Mouse (Mus musculus) heart, adult 2 months (tissue): Measurements from ENCODE around the gene Usp7. TPM values are rescaled to one million over a fixed set of nuclear protein-coding genes. Genes with fewer than 3 reads are reported as not detected.
A peak's percentile ranks its signal among the peaks of the same experiment; 100 is the strongest.

Source experiments
- DNase-seq, 2 experiments: peaks; one replicate each; pipeline ENCODE4 v3.0.0; 2021
- H3K27ac ChIP-seq: fragments of 200-600 bp; 2 replicates; pipeline ENCODE4 v1.8.1; 2022
- H3K27me3 ChIP-seq: fragments of 200-500 bp; 2 replicates; pipeline ENCODE4 v1.6.1; 2012; ENCODE audit warnings: mild to moderate bottlenecking, low read length, inconsistent platforms, mixed read lengths; ENCODE audit not compliant: control insufficient read depth, insufficient read depth
- H3K36me3 ChIP-seq: fragments of 200-500 bp; 2 replicates; pipeline ENCODE4 v1.6.1; 2012; ENCODE audit warnings: low read length, inconsistent platforms; ENCODE audit not compliant: control insufficient read depth, insufficient read depth
- H3K4me1 ChIP-seq: fragments of 200-500 bp; 2 replicates; pipeline ENCODE4 v1.6.1; 2011; ENCODE audit warnings: low read length; ENCODE audit not compliant: control insufficient read depth, insufficient read depth
- H3K4me3 ChIP-seq: fragments of 200-600 bp; 2 replicates; pipeline ENCODE4 v1.8.1; 2022
- H3K79me2 ChIP-seq: fragments of 200-500 bp; replicated peaks from 2 replicates; pipeline ENCODE4 v1.6.1; 2012; ENCODE audit warnings: mild to moderate bottlenecking, inconsistent platforms, low read length, moderate library complexity, mixed read lengths; ENCODE audit not compliant: control insufficient read depth, insufficient read depth
- H3K9ac ChIP-seq: fragments of 200-500 bp; 2 replicates; pipeline ENCODE4 v1.6.1; 2012; ENCODE audit warnings: low read depth, mild to moderate bottlenecking, control low read depth, inconsistent platforms, low read length, mixed read lengths
- CTCF ChIP-seq: fragments of 200-600 bp; IDR thresholded peaks from 2 replicates; pipeline ENCODE4 v1.8.1; 2022; ENCODE audit warnings: antibody characterized with exemption, mild to moderate bottlenecking, moderate library complexity
- EP300 ChIP-seq: fragments of 200-500 bp; IDR thresholded peaks from 2 replicates; pipeline ENCODE4 v1.6.1; 2011; ENCODE audit warnings: low read depth, low read length, control low read depth; ENCODE audit not compliant: insufficient read depth
- POLR2A ChIP-seq: fragments of 200-500 bp; IDR thresholded peaks from 2 replicates; pipeline ENCODE4 v1.6.1; 2011; ENCODE audit warnings: mild to moderate bottlenecking, low read depth, low read length, control low read depth; ENCODE audit not compliant: insufficient read depth
- WGBS: fragments of 180-500 bp; shearing (Covaris S2); methylation state at CpG from one replicate; pipeline ENCODE4 v1.1.7; 2018; 5-methylcytosine and 5-hydroxymethylcytosine counted together
- intact Hi-C: fragments of 180-260 bp; cut with DNase I; formaldehyde crosslinking; loops from one replicate; pipeline ENCODE4 v1.15.1; 2025
- polyA plus RNA-seq: library from polyadenylated mRNA; depleted of rRNA; stranded (reverse); fragments of >200 nt; gene quantifications from 2 replicates; pipeline ENCODE4 v1.2.3, GENCODE M21; 2012
- total RNA-seq, 2 experiments: library from RNA; stranded (reverse); gene quantifications; 2 replicates each; pipeline ENCODE4 v1.2.3; 2021

Gene Usp7
- total and polyA plus RNA-seq, 3 experiments: 19.4 to 49.0 (median 45.6) TPM

DNA sequence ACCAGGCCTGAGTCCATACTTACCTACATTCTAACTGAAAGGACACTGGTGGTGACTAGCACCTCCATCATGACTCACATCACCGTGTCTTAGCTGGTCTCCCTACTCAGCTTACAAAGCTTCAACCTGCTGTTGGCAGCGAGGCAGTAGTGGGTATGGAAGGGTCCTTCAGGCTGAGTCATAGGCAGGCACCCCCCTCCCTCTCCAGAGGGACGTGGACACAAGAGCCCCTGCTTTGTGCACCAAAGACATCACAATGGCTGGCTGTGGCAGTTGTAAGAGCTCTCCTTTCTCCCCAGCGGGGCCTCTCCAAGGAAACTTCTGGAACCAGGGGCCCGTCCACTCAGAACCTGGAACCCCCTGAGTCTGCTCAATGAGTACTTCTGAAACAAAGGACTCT is 111.6 kb downstream of the Usp7 start, which contains the start of gene Gm5767:
TSS of gene Gm5767 (plus strand) at position 301 of the 400 bp plus-strand sequence.
- no peaks in the 10 kb centered on the region for H3K27me3 ChIP-seq
- no peak within 1 kb of the TSS for H3K4me3 ChIP-seq
- no peak for DNase-seq
- no peaks in the 10 kb centered on the region for H3K4me1 ChIP-seq
- intact Hi-C loops: no loop called here
- no peaks in the 10 kb centered on the region for H3K79me2 ChIP-seq
- H3K9ac ChIP-seq: no peak within 1 kb of the TSS
- no peak for TF ChIP-seq POLR2A
- no peak for TF ChIP-seq CTCF
- TF ChIP-seq EP300: no peak
- WGBS: 78% methylated on average over 5 of the region's 5 CpGs
- no peak within 1 kb of the TSS for H3K27ac ChIP-seq
- no peaks in the 10 kb centered on the region for H3K36me3 ChIP-seq

DNA sequence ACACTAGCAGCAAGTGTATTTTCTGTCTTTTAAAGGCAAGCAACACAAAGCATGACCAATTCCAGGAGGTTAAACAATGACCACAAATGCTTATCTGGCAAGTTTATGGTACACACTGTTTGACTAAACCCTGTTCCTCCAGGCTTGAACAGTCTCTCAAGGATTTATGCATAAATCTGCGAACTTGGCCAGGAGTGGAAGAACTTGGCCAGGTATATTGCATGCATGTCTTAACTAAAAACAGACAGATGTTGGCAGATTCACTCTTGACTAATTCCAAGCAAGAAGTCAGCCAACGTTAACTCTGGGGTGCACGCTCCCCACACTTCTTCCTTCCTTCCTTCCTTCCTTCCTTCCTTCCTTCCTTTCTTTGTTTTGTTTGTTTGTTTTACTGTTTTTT is 112.3 kb downstream of the Usp7 start:
- Histone ChIP-seq H3K27me3 (no peaks in the 10 kb centered on the region), H3K4me1 (no peaks in the 10 kb centered on the region), H3K27ac (no peak overlapping the region), H3K79me2 (no peaks in the 10 kb centered on the region), H3K36me3 (no peaks in the 10 kb centered on the region), H3K4me3 (no peak overlapping the region), H3K9ac (no peak overlapping the region)
- intact Hi-C loops: no loop called here
- TF ChIP-seq EP300 (no peak), CTCF (no peak), POLR2A (no peak)
- DNase-seq: no peak
- 64% methylated on average over 3 of the region's 3 CpGs for WGBS

DNA sequence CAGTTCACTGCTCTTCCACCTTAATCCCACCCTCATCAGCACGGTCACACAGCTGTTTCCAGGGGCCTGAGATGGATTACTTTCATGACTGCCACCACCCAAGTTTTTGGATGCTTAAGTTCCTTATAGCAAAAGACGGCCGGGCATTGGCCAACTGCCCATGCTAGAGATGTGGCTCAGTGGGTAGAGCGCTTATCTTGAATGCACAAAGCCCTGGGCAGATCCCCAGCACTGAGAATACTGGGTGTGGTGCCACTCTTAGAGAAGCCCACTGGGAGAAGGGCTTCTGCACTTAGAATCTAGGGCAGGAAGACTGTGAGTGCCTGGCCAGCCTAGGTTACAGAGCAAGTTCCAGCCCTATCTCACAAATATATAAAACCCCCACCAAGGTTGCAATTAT is 113.4 kb downstream of the Usp7 start:
- 75% methylated on average over 4 of the region's 4 CpGs for WGBS
- no peak for TF ChIP-seq EP300
- no peak for TF ChIP-seq CTCF
- TF ChIP-seq POLR2A: no peak
- intact Hi-C loops: no loop called here

DNA sequence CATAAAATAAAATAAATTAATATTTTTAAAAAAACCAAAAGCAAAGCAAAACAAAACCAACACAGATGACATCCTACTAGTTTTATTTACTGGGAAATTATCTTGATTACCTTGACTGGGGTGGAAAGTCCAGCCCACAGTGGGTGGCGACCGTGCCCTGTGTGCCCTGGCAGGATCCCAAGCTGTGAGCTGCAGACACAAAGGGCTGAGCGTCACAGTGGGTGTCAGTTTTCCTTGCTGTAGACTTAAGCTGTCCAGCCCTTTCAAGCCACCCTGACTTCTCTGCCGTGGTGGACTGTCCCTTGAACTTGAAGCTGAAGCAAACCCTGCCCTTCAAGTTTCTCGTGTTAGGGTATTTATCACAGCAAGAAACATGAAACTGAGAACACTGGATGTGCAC is 114.1 kb downstream of the Usp7 start:
- H3K27ac ChIP-seq: no peak overlapping the region
- TF ChIP-seq EP300 (no peak), POLR2A (no peak), CTCF (no peak)
- intact Hi-C loops: no loop called here
- peaks cover 1% of the 10 kb centered on the region; the same call in 1 of the 2 replicates for H3K4me1 ChIP-seq
- H3K27me3 ChIP-seq: no peaks in the 10 kb centered on the region
- WGBS: 34% methylated on average over 5 of the region's 5 CpGs
- H3K9ac ChIP-seq: no peak overlapping the region
- no peaks in the 10 kb centered on the region for H3K36me3 ChIP-seq
- H3K4me3 ChIP-seq: no peak overlapping the region
- no peaks in the 10 kb centered on the region for H3K79me2 ChIP-seq
- no peak for DNase-seq

More for the DNA sequence above, 113.4 kb downstream of the Usp7 start:
- Histone ChIP-seq H3K36me3 (no peaks in the 10 kb centered on the region), H3K4me1 (peaks cover 1% of the 10 kb centered on the region; the same call in 1 of the 2 replicates), H3K27me3 (no peaks in the 10 kb centered on the region), H3K9ac (no peak overlapping the region), H3K27ac (no peak overlapping the region), H3K4me3 (no peak overlapping the region), H3K79me2 (no peaks in the 10 kb centered on the region)
- no peak for DNase-seq

DNA sequence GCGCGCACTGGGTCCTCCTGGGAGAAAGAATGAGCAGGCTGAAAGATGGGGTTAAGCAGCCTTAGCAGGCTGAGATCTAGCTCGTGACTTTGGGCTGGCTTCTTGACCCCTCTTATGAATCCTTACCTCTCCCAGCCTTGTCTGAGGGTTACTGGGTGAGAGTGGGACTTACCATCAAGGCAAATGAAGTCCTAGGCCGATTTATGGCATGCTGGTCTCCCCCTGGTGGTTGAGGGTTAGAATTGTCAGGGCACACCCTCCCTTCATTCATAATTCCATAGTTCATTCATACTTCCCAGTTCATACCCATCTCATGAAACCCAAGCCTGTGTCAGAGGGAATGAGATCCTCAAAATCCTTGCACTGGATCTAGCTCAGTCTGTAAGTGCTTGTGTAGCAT is 115.3 kb downstream of the Usp7 start:
- H3K27me3 ChIP-seq: no peaks in the 10 kb centered on the region
- H3K79me2 ChIP-seq: no peaks in the 10 kb centered on the region
- intact Hi-C loops: loop anchor here (1.0 to 2.0 kb wide), 2 partner anchors 182 to 264 kb away; no protein-coding TSS in a partner anchor
- H3K9ac ChIP-seq: no peak overlapping the region
- peak in 1 of 2 experiments; percentile 52 for DNase-seq
- H3K4me1 ChIP-seq: peaks cover 1% of the 10 kb centered on the region; the same call in 1 of the 2 replicates
- H3K36me3 ChIP-seq: no peaks in the 10 kb centered on the region
- H3K27ac ChIP-seq: no peak overlapping the region
- TF ChIP-seq EP300: 0 out of 2 replicates have a peak, but pooled peaks have one; percentile 18
- TF ChIP-seq CTCF: peak; percentile 93
- TF ChIP-seq POLR2A: no peak
- WGBS: 53% methylated on average over 4 of the region's 4 CpGs
- H3K4me3 ChIP-seq: no peak overlapping the region

DNA sequence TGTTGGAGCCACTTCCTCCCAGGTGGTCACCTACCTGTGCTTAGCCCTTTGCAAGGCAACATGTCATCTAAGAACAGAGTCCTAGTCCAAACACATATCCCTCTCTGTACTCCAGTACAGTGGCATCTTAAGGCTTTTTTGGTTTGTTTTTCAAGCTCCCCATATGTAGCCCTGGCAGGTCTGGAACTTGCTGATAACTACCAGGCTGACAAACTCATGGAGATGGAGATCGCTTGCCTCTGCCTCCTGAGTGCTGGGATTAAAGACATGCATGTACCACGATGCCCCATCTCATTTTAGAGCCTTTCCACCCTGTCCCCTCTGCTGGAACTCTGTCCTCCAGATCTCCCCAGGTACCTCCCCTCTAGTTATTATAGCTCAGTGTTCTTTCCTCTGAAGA is 115.9 kb downstream of the Usp7 start:
- DNase-seq: no peak
- Histone ChIP-seq H3K9ac (no peak overlapping the region), H3K4me1 (peaks cover 1% of the 10 kb centered on the region; the same call in 1 of the 2 replicates), H3K36me3 (no peaks in the 10 kb centered on the region), H3K79me2 (no peaks in the 10 kb centered on the region), H3K27ac (no peak overlapping the region), H3K4me3 (no peak overlapping the region), H3K27me3 (no peaks in the 10 kb centered on the region)
- 75% methylated on average over 2 of the region's 2 CpGs for WGBS
- TF ChIP-seq CTCF (no peak), EP300 (no peak), POLR2A (no peak)
- intact Hi-C loops: loop anchor here (2.0 kb wide), 1 partner anchor 263 kb away; no protein-coding TSS in a partner anchor
